Mouse (Mus musculus) bone marrow macrophage, adult 2 months (primary cell): ENCODE data around the gene Gkap1.

ENCODE experiments used
- CTCF ChIP-seq: IDR thresholded peaks from 2 replicates; pipeline ENCODE4 v1.5.1; 2012; ENCODE audit warnings: low read depth, mild to moderate bottlenecking, low read length, moderate library complexity
- POLR2A ChIP-seq: IDR thresholded peaks from 2 replicates; pipeline ENCODE4 v1.6.1; 2012; ENCODE audit warnings: mild to moderate bottlenecking, low read depth, low read length, borderline replicate concordance

DNA sequence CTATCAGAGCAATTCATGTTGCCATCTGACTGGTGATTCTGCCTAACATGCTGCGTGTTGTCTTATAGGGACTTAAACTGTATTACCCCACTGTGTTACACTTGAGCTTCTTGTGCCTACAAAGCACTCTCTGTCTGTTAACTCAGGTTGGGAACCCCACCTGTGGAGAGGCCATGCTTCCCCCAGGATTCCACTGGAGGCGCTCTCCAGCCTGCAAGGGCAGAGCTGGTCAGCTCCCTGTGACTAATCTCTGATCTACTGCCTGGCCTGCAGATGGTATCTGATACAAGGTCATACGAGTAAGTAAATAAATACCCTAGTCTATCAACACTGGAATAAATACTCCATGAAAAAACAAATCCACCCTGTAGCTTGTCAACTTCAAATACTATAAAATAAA is 35.9 kb upstream of the Gkap1 start:
- TF ChIP-seq CTCF = no peak
- no peak for TF ChIP-seq POLR2A
